Mouse (Mus musculus) thymus, adult 2 months (tissue): ENCODE data around the gene Clrn2. TPM values are rescaled to one million over a fixed set of nuclear protein-coding genes. Genes with fewer than 3 reads are reported as not detected.
"Not testable (repeated sequence)": the region's sequence is repeated elsewhere in the genome, so short reads cannot be mapped to it uniquely, and the experiment has no call there.

Experiments
- DNase-seq: peaks from one replicate; pipeline ENCODE4 v3.0.0; 2021
- H3K27ac ChIP-seq: fragments of 200-500 bp; 2 replicates; pipeline ENCODE4 v1.5.1; 2012; ENCODE audit warnings: low read length, control low read depth; ENCODE audit not compliant: control insufficient read depth, insufficient read depth
- H3K27me3 ChIP-seq: fragments of 200-500 bp; 2 replicates; pipeline ENCODE4 v1.6.1; 2012; ENCODE audit warnings: mild to moderate bottlenecking, low read length, moderate library complexity, mixed read lengths; ENCODE audit not compliant: control insufficient read depth, insufficient read depth
- H3K36me3 ChIP-seq: fragments of 200-500 bp; 2 replicates; pipeline ENCODE4 v1.6.1; 2012; ENCODE audit warnings: mild to moderate bottlenecking, low read length, moderate library complexity; ENCODE audit not compliant: control insufficient read depth, insufficient read depth
- H3K4me1 ChIP-seq: fragments of 200-500 bp; replicated peaks from 2 replicates; pipeline ENCODE4 v1.6.1; 2012; ENCODE audit warnings: low read length; ENCODE audit not compliant: control insufficient read depth, insufficient read depth
- H3K4me3 ChIP-seq: fragments of 200-500 bp; 2 replicates; pipeline ENCODE4 v1.5.1; 2012; ENCODE audit warnings: mild to moderate bottlenecking, low read length, control low read depth, moderate library complexity; ENCODE audit not compliant: control insufficient read depth, insufficient read depth
- CTCF ChIP-seq: fragments of 200-500 bp; IDR thresholded peaks from 2 replicates; pipeline ENCODE4 v1.5.1; 2012; ENCODE audit warnings: mild to moderate bottlenecking, control low read depth, low read length, moderate library complexity, borderline replicate concordance; ENCODE audit not compliant: control insufficient read depth, poor library complexity, insufficient read depth; ENCODE audit errors: extremely low read depth
- POLR2A ChIP-seq: fragments of 200-500 bp; IDR thresholded peaks from 2 replicates; pipeline ENCODE4 v1.6.1; 2012; ENCODE audit warnings: mild to moderate bottlenecking, low read length, control low read depth, moderate library complexity; ENCODE audit not compliant: control insufficient read depth, poor library complexity, insufficient read depth; ENCODE audit errors: extremely low read depth
- WGBS: fragments of 180-500 bp; shearing (Covaris S2); methylation state at CpG from one replicate; pipeline ENCODE4 v1.1.7; 2018; 5-methylcytosine and 5-hydroxymethylcytosine counted together
- polyA plus RNA-seq: library from polyadenylated mRNA; depleted of rRNA; stranded (reverse); fragments of >200 nt; gene quantifications from 2 replicates; pipeline ENCODE4 v1.2.3, GENCODE M21; 2012

Clrn2 gene
- polyA plus RNA-seq, 1 experiment = not detected

GRCm38 (mm10) chr5:45424021-45424886 is 29.3 kb upstream of the Clrn2 start:
- 45% methylated on average over 8 of the region's 8 CpGs for WGBS
- Histone ChIP-seq H3K27me3 (no peaks in the 10 kb centered on the region), H3K4me3 (no peak overlapping the region), H3K27ac (no peak overlapping the region), H3K36me3 (no peaks in the 10 kb centered on the region), H3K4me1 (no peaks in the 10 kb centered on the region)
- TF ChIP-seq CTCF (no peak; the same call in 1 of the 2 replicates), POLR2A (no peak)
- DNase-seq = peak; percentile 43

- H3K36me3 ChIP-seq, H3K27me3 ChIP-seq, H3K4me1 ChIP-seq, DNase-seq, H3K4me3 ChIP-seq, H3K27ac ChIP-seq: not testable (repeated sequence)
- WGBS = 93% methylated on average over 1 of the region's 1 CpGs
Measured at GRCm38 (mm10) chr5:45425771-45426170, 27.8 kb upstream of the Clrn2 start.

- TF ChIP-seq CTCF = no peak
- no peak for TF ChIP-seq POLR2A
- H3K4me3 ChIP-seq = no peak overlapping the region
- H3K4me1 ChIP-seq = no peaks in the 10 kb centered on the region
- no peaks in the 10 kb centered on the region for H3K36me3 ChIP-seq
- no peak overlapping the region for H3K27ac ChIP-seq
- 75% methylated on average over 1 of the region's 1 CpGs for WGBS
- no peak for DNase-seq
- no peaks in the 10 kb centered on the region for H3K27me3 ChIP-seq
Measured at GRCm38 (mm10) chr5:45426416-45427034, 27.0 kb upstream of the Clrn2 start.

- Histone ChIP-seq H3K4me1 (no peaks in the 10 kb centered on the region), H3K36me3 (no peaks in the 10 kb centered on the region), H3K4me3 (no peak overlapping the region), H3K27ac (no peak overlapping the region), H3K27me3 (no peaks in the 10 kb centered on the region)
- 97% methylated on average over 7 of the region's 7 CpGs for WGBS
- no peak for DNase-seq
- TF ChIP-seq POLR2A (no peak), CTCF (no peak)
Measured at GRCm38 (mm10) chr5:45427891-45428290, 25.7 kb upstream of the Clrn2 start.

- no peak for TF ChIP-seq POLR2A
- TF ChIP-seq CTCF = no peak
- 96% methylated on average over 14 of the region's 14 CpGs for WGBS
- DNase-seq = no peak
- Histone ChIP-seq H3K27me3 (no peaks in the 10 kb centered on the region), H3K36me3 (peaks cover 6% of the 10 kb centered on the region; the same call in 1 of the 2 replicates), H3K4me3 (no peak overlapping the region), H3K27ac (no peak overlapping the region), H3K4me1 (no peaks in the 10 kb centered on the region)
Measured at GRCm38 (mm10) chr5:45435967-45436950, 17.3 kb upstream of the Clrn2 start.

GRCm38 (mm10) chr5:45437826-45438225 is 15.7 kb upstream of the Clrn2 start:
- TF ChIP-seq CTCF (no peak), POLR2A (no peak)
- no peak overlapping the region for H3K27ac ChIP-seq
- no peak for DNase-seq
- no peaks in the 10 kb centered on the region for H3K4me1 ChIP-seq
- peaks cover 6% of the 10 kb centered on the region; the same call in 1 of the 2 replicates for H3K36me3 ChIP-seq
- 96% methylated on average over 4 of the region's 4 CpGs for WGBS
- H3K27me3 ChIP-seq = no peaks in the 10 kb centered on the region
- no peak overlapping the region for H3K4me3 ChIP-seq
